Mouse (Mus musculus): ENCODE data around the gene 4931417E11Rik. TPM values are rescaled to one million over a fixed set of nuclear protein-coding genes. Genes with fewer than 3 reads are reported as not detected.

4931417E11Rik gene
- polyA plus RNA-seq, 1 experiment from 2014 or later: not detected

Other genes with a start within 250 kb of the 4931417E11Rik start
- 0.02 TPM in 2 replicates for gene Dnah6, start 248.0 kb downstream of the 4931417E11Rik start, polyA plus RNA-seq (2016; fragmentation: Nextera tagmentation; extraction: Ambion mirVana)
- 132 and 137 TPM in 2 replicates for gene Suclg1, start 221.3 kb downstream of the 4931417E11Rik start, polyA plus RNA-seq (2016; fragmentation: Nextera tagmentation; extraction: Ambion mirVana)

Data from liver, embryonic 12.5 days (tissue).